Mouse (Mus musculus) splenic B cell, adult 2 months (primary cell): ENCODE results near the gene 1190002N15Rik.

Experiments used
- DNase-seq: peaks from one replicate; pipeline ENCODE4 v3.0.0-alpha.2; 2011; ENCODE audit warnings: low read depth, low spot score
- H3K27me3 ChIP-seq: 2 replicates; pipeline ENCODE4 v1.6.1; 2012; ENCODE audit warnings: mild to moderate bottlenecking, low read length, moderate library complexity, mixed read lengths; ENCODE audit not compliant: control insufficient read depth, poor library complexity, insufficient read depth, severe bottlenecking
- H3K36me3 ChIP-seq: 2 replicates; pipeline ENCODE4 v1.6.1; 2012; ENCODE audit warnings: mild to moderate bottlenecking, low read length, moderate library complexity, mixed read lengths; ENCODE audit not compliant: control insufficient read depth, poor library complexity, insufficient read depth, severe bottlenecking

1190002N15Rik gene

DNA sequence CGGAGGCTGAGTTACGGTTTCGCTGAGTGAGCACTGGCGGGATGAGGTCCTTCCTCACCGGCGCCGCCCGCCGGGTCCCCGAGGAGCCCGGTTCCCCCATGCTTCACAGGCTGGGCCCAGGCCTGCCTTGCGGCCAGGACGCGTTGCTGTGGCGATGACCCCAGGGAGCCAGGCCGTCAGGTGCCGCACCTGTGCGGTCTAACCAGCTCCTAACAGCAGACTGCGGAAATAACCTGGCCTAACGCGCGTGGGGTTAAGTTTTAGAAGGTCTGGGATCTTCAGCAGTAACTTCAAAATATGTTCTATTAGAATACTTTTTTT is 902 bp upstream of the 1190002N15Rik start:
- Histone ChIP-seq H3K36me3 (no peaks in the 10 kb centered on the region), H3K27me3 (no peaks in the 10 kb centered on the region)
- DNase-seq, result no peak

DNA sequence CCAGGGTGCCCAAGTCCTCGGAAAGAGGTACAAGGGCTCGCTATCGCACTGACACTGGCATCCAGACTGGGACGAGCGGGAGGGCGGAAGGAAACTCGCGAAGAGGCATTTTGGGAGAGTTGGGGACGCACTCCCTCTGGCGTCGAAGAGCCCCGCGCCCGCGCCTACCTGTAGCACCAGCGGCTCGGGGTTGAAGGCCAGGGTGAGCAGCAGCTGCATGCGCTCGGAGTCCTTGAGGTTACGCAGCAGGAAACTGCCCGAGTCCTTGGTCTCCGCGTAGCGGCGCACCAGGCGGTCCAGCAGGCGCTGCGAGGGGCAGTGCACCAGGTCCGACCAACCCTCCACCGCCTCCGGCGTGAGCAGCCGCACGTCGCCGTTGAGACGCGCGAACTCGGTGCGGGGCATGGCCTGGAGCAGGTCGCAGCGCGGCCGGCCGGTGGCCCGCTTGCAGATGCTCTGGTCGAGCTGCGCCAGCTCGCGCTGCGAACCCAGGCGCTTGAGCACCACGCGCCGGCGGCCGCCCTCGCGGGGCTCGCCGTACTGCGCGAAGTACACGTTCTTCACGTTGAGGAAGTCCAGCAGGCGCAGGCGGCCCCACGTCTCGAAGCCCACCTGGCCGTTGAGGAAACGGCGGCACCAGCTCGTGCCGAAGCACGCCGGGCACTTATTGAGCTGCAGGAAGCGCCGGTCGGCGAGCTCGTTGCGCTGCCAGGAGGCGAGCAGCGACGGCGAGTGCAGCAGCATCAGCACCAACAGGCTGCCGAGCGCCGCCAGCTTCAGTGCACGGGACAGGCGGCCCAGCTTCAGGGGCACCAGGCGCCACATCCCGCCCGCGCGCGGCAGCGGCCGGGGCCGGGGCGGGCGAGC is 597 bp downstream of the 1190002N15Rik start:
- Histone ChIP-seq H3K36me3 (no peaks in the 10 kb centered on the region), H3K27me3 (no peaks in the 10 kb centered on the region)
- DNase-seq, result peak; percentile 72

DNA sequence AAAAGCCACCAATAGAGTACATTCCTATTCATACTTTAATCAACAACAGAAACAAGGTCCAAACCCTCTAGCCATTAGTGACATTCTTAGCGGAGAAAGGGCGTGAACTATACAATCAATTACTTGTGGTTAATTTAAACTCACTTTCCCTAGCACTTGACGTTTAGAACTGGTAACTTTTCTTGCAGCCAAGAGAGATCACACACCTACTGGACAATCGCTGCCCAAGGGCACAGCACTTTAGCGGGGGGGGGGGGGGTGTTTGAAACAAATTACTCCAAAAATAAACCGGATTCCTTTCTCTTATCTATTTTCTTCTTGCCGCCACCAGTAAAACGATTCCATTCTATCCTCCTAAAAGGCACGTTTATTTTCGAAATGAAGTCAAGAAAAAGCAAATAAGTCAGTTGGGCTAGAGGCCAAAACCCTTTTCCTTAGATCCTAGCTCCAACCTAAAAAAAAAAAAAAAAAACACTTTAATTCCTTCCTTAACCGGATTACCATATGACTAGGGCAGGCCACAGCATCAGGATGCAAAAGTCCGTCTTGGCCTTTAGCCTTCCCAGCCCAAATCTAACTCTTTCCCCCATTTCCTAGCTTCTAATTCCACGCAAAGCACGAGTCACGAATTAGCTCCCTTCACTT is 1.5 kb downstream of the 1190002N15Rik start:
- H3K36me3 ChIP-seq, result no peaks in the 10 kb centered on the region
- no peaks in the 10 kb centered on the region for H3K27me3 ChIP-seq

GRCm38 (mm10) chr9:94534795-94535194 is 3.1 kb downstream of the 1190002N15Rik start:
- no peak for DNase-seq
- Histone ChIP-seq H3K36me3 (no peaks in the 10 kb centered on the region), H3K27me3 (no peaks in the 10 kb centered on the region)

More for the DNA sequence above, 1.5 kb downstream of the 1190002N15Rik start:
- DNase-seq, result no peak

GRCm38 (mm10) chr9:94534226-94534625 is 3.7 kb downstream of the 1190002N15Rik start:
- Histone ChIP-seq H3K36me3 (no peaks in the 10 kb centered on the region), H3K27me3 (no peaks in the 10 kb centered on the region)
- peak; percentile 14 for DNase-seq

DNA sequence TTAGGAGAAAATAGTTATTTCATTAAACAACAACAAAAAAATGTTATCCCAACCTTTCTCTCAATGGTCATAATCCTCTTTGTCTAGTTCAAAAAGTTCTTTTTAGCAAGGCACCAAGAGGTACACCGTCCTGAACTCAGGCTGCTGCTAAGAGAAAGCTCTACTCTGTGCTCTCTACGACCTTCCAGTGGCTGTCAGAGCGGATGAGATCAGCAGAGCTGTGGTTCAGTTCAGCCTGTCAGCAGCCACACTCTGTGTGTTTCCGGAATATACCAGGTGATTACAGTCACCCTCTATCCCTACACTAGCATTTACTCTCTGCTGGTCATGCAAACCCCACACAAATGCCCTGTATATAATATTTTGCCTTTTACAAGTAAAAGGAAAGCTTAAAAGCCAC is 4.2 kb downstream of the 1190002N15Rik start:
- Histone ChIP-seq H3K27me3 (no peaks in the 10 kb centered on the region), H3K36me3 (no peaks in the 10 kb centered on the region)
- peak; percentile 35 for DNase-seq

GRCm38 (mm10) chr9:94529987-94530386 is 7.9 kb downstream of the 1190002N15Rik start:
- H3K27me3 ChIP-seq, result no peaks in the 10 kb centered on the region
- H3K36me3 ChIP-seq, result no peaks in the 10 kb centered on the region
- no peak for DNase-seq

DNA sequence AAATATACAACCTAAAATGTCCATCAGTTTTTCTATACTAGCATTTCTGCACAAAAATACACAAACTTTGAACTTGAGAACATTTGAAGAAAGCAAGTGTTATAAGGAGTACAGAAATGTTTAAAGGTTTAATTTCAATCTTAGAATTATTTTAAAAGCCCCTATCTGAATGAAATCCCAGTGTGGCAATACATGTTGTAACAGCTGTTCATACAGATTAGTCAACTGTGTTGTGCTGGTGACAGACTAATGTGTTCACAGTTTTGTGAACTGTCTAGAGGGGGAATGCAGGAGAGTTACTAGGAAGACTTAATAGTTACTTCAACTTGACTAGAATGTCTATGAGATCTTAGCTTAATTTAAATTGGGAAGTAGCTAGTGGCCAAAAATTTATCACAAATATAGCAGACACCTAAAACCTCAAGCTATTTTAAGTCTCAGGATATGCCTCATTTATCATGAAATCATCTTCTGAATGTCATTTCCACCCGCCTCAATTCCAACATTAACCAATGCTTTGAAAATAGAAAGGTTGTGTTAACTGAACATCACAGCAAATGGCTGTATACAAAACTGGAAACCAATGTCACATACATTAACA is 8.6 kb downstream of the 1190002N15Rik start:
- H3K36me3 ChIP-seq, result no peaks in the 10 kb centered on the region
- DNase-seq, result no peak

GRCm38 (mm10) chr9:94526473-94526872 is 11.4 kb downstream of the 1190002N15Rik start:
- DNase-seq, result no peak
- H3K27me3 ChIP-seq, result no peaks in the 10 kb centered on the region; the same call in 1 of the 2 replicates

More for the DNA sequence above, 8.6 kb downstream of the 1190002N15Rik start:
- H3K27me3 ChIP-seq, result no peaks in the 10 kb centered on the region

GRCm38 (mm10) chr9:94512246-94512645 is 25.6 kb downstream of the 1190002N15Rik start:
- no peaks in the 10 kb centered on the region for H3K27me3 ChIP-seq
- no peaks in the 10 kb centered on the region for H3K36me3 ChIP-seq
- DNase-seq, result no peak

More at GRCm38 (mm10) chr9:94526473-94526872, 11.4 kb downstream of the 1190002N15Rik start:
- H3K36me3 ChIP-seq, result no peaks in the 10 kb centered on the region

DNA sequence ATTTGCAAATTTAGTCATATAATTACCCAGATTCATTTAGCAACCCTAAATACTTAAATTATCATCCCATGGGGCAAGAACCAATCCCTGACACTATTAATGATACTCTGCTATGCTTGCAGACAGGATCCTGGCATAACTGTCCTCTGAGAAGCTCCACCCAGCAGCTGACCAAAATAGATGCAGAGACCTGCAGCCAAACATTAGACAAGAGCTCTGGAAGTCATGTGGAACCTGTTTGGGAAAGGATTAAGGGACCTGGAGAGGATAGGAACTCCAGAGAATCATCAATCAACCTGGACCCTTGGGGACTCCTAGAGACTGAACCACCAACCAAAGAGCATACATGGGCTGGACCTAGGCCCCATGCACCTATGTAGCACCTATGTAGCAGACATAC is 26.7 kb downstream of the 1190002N15Rik start:
- no peaks in the 10 kb centered on the region for H3K36me3 ChIP-seq

GRCm38 (mm10) chr9:94506980-94507379 is 30.9 kb downstream of the 1190002N15Rik start:
- no peaks in the 10 kb centered on the region for H3K36me3 ChIP-seq
- H3K27me3 ChIP-seq, result no peaks in the 10 kb centered on the region
- DNase-seq, result no peak

More for the DNA sequence above, 26.7 kb downstream of the 1190002N15Rik start:
- no peak for DNase-seq
- H3K27me3 ChIP-seq, result no peaks in the 10 kb centered on the region

- H3K27me3 ChIP-seq, result no peaks in the 10 kb centered on the region; the same call in 1 of the 2 replicates
- H3K36me3 ChIP-seq, result no peaks in the 10 kb centered on the region
- DNase-seq, result no peak
Observed at GRCm38 (mm10) chr9:94491467-94491866, 46.4 kb downstream of the 1190002N15Rik start.

GRCm38 (mm10) chr9:94487976-94488375 is 49.9 kb downstream of the 1190002N15Rik start:
- Histone ChIP-seq H3K36me3 (no peaks in the 10 kb centered on the region), H3K27me3 (no peaks in the 10 kb centered on the region; the same call in 1 of the 2 replicates)
- no peak for DNase-seq
